Mouse (Mus musculus) G1E (cell line): ENCODE measurements around the gene Gadd45b. TPM values are rescaled to one million over a fixed set of nuclear protein-coding genes. Genes with fewer than 3 reads are reported as not detected.

Experiments
- ATAC-seq: 2 replicates; pipeline ENCODE4 v1.8.0; 2016; ENCODE audit warnings: mild to moderate bottlenecking; ENCODE audit not compliant: insufficient number of reproducible peaks, poor library complexity, low FRiP score, severe bottlenecking; ENCODE audit errors: extremely low read depth
- DNase-seq: peaks from one replicate; pipeline ENCODE4 v3.0.0; 2012; ENCODE audit warnings: low spot score
- H3K27me3 ChIP-seq: 2 replicates; pipeline ENCODE4 v1.6.1; 2012; ENCODE audit warnings: mild to moderate bottlenecking, low read length, inconsistent platforms; ENCODE audit not compliant: insufficient read depth
- H3K36me3 ChIP-seq: replicated peaks from 2 replicates; pipeline ENCODE3; 2012; ENCODE audit warnings: mild to moderate bottlenecking, inconsistent platforms
- H3K4me1 ChIP-seq: 2 replicates; pipeline ENCODE4 v1.6.1; 2012; ENCODE audit warnings: low read depth, low read length, inconsistent platforms, mixed read lengths; ENCODE audit not compliant: insufficient read depth
- H3K4me3 ChIP-seq: 2 replicates; pipeline ENCODE4 v1.5.1; 2012; ENCODE audit warnings: low read depth, mild to moderate bottlenecking, inconsistent platforms, low read length, moderate library complexity, mixed read lengths
- H3K9me3 ChIP-seq: replicated peaks from 2 replicates; pipeline ENCODE4 v1.6.1; 2012; ENCODE audit warnings: inconsistent platforms
- CTCF ChIP-seq: IDR thresholded peaks from 2 replicates; pipeline ENCODE4 v1.5.1; 2012; ENCODE audit warnings: low read depth, low read length, inconsistent platforms, mixed read lengths
- GATA1 ChIP-seq: IDR thresholded peaks from 2 replicates; pipeline ENCODE4 v1.6.1; 2012; ENCODE audit warnings: borderline replicate concordance, low read length, inconsistent platforms, mixed read lengths
- GATA2 ChIP-seq: IDR thresholded peaks from 2 replicates; pipeline ENCODE4 v1.6.1; 2012; ENCODE audit warnings: low read depth, low read length, inconsistent platforms, borderline replicate concordance
- POLR2AphosphoS5 ChIP-seq: IDR thresholded peaks from 2 replicates; pipeline ENCODE4 v1.6.1; 2012; ENCODE audit warnings: low read depth, low read length, inconsistent platforms; ENCODE audit not compliant: insufficient replicate concordance
- TAL1 ChIP-seq: conservative IDR thresholded peaks from 2 replicates; pipeline ENCODE4 v1.6.1; 2012; ENCODE audit warnings: low read depth, low read length, inconsistent platforms, mixed read lengths
- polyA plus RNA-seq: library from polyadenylated mRNA; stranded (reverse); fragments of >175 nt; gene quantifications from 2 replicates; pipeline ENCODE4 v1.2.3, GENCODE M21; 2012
- total RNA-seq, 2 experiments: library from RNA; stranded (forward) in 1 of 2; stranded (reverse) in 1 of 2; fragments of 200-1000 nt in 1 of 2; fragments of >200 nt in 1 of 2; fragmentation: Nextera tagmentation in 1 of 2; gene quantifications; 2 replicates each; pipeline ENCODE4 v1.2.3; 2014 to 2017

Gene Gadd45b
- total and polyA plus RNA-seq, 3 experiments, result 1.1 to 5.7 (median 3.7) TPM

GRCm38 (mm10) chr10:80971533-80971932 is 41.7 kb downstream of the Gadd45b start:
- no peaks in the 10 kb centered on the region for H3K4me1 ChIP-seq
- TF ChIP-seq POLR2AphosphoS5, result no peak
- no peak for TF ChIP-seq TAL1
- no peak for TF ChIP-seq GATA1
- no peak for TF ChIP-seq CTCF
- no peak for TF ChIP-seq GATA2
- no peak overlapping the region for H3K4me3 ChIP-seq
- ATAC-seq, result no peak
- H3K9me3 ChIP-seq, result no peaks in the 10 kb centered on the region
- peaks cover 36% of the 10 kb centered on the region for H3K27me3 ChIP-seq
- no peak for DNase-seq
- H3K36me3 ChIP-seq, result no peaks in the 10 kb centered on the region

GRCm38 (mm10) chr10:80972071-80972987 is 42.5 kb downstream of the Gadd45b start:
- TF ChIP-seq TAL1 (no peak), POLR2AphosphoS5 (no peak), CTCF (no peak), GATA1 (no peak), GATA2 (no peak)
- no peak for ATAC-seq
- Histone ChIP-seq H3K27me3 (peaks cover 32% of the 10 kb centered on the region), H3K36me3 (no peaks in the 10 kb centered on the region), H3K9me3 (no peaks in the 10 kb centered on the region), H3K4me1 (no peaks in the 10 kb centered on the region), H3K4me3 (no peak overlapping the region)
- no peak for DNase-seq

GRCm38 (mm10) chr10:80973722-80974121 is 43.8 kb downstream of the Gadd45b start:
- DNase-seq (no peak), ATAC-seq (no peak)
- TF ChIP-seq GATA1, result no peak
- no peak for TF ChIP-seq POLR2AphosphoS5
- TF ChIP-seq TAL1, result no peak
- TF ChIP-seq GATA2, result no peak
- no peak for TF ChIP-seq CTCF
- Histone ChIP-seq H3K4me3 (no peak overlapping the region), H3K27me3 (peaks cover 21% of the 10 kb centered on the region), H3K9me3 (no peaks in the 10 kb centered on the region), H3K36me3 (no peaks in the 10 kb centered on the region), H3K4me1 (no peaks in the 10 kb centered on the region)

- ATAC-seq, result no peak
- H3K27me3 ChIP-seq, result peaks cover 15% of the 10 kb centered on the region
- no peaks in the 10 kb centered on the region for H3K4me1 ChIP-seq
- TF ChIP-seq GATA1, result no peak
- no peak for TF ChIP-seq CTCF
- TF ChIP-seq GATA2, result no peak
- no peak for TF ChIP-seq TAL1
- no peak for TF ChIP-seq POLR2AphosphoS5
- DNase-seq, result no peak
- no peaks in the 10 kb centered on the region for H3K36me3 ChIP-seq
- no peak overlapping the region for H3K4me3 ChIP-seq
- H3K9me3 ChIP-seq, result no peaks in the 10 kb centered on the region
These were observed 45.6 kb downstream of the Gadd45b start for GRCm38 (mm10) chr10:80975478-80975877.

GRCm38 (mm10) chr10:80981564-80982112 is 51.8 kb downstream of the Gadd45b start:
- peaks cover 33% of the 10 kb centered on the region for H3K27me3 ChIP-seq
- H3K4me3 ChIP-seq, result no peak overlapping the region
- ATAC-seq (no peak), DNase-seq (no peak)
- H3K4me1 ChIP-seq, result peaks cover 4% of the 10 kb centered on the region; the same call in 1 of the 2 replicates
- H3K9me3 ChIP-seq, result no peaks in the 10 kb centered on the region
- H3K36me3 ChIP-seq, result no peaks in the 10 kb centered on the region
- TF ChIP-seq POLR2AphosphoS5 (no peak), TAL1 (no peak), GATA2 (no peak), GATA1 (no peak), CTCF (no peak)

Other genes with a start within 250 kb of the Gadd45b start
Only the 20 nearest of the 25 such genes appear.
- gene Ap3d1, start 187.8 kb upstream of the Gadd45b start, total RNA-seq (2014; fragmentation: Nextera tagmentation), result 121 and 133 TPM in 2 replicates
- gene Ap3d1, start 187.8 kb upstream of the Gadd45b start, total RNA-seq (2017), result 72.3 and 88.3 TPM in 2 replicates
- 37.4 and 39.4 TPM in 2 replicates for gene Ap3d1, start 187.8 kb upstream of the Gadd45b start, polyA plus RNA-seq
- gene Dot1l, start 174.9 kb upstream of the Gadd45b start, total RNA-seq (2014; fragmentation: Nextera tagmentation), result 95.3 and 105 TPM in 2 replicates
- gene Dot1l, start 174.9 kb upstream of the Gadd45b start, total RNA-seq (2017), result 8.7 and 9.0 TPM in 2 replicates
- gene Dot1l, start 174.9 kb upstream of the Gadd45b start, polyA plus RNA-seq, result 118 and 121 TPM in 2 replicates
- 142 and 172 TPM in 2 replicates for gene Sf3a2, start 131.9 kb upstream of the Gadd45b start, total RNA-seq (2014; fragmentation: Nextera tagmentation)
- 8.7 and 9.9 TPM in 2 replicates for gene Sf3a2, start 131.9 kb upstream of the Gadd45b start, total RNA-seq (2017)
- gene Sf3a2, start 131.9 kb upstream of the Gadd45b start, polyA plus RNA-seq, result 652 and 920 TPM in 2 replicates
- gene Plekhj1, start 131.4 kb upstream of the Gadd45b start, total RNA-seq (2014; fragmentation: Nextera tagmentation), result 122 and 192 TPM in 2 replicates
- gene Plekhj1, start 131.4 kb upstream of the Gadd45b start, total RNA-seq (2017), result 58.1 and 68.0 TPM in 2 replicates
- 285 and 325 TPM in 2 replicates for gene Plekhj1, start 131.4 kb upstream of the Gadd45b start, polyA plus RNA-seq
- gene Amh, start 124.8 kb upstream of the Gadd45b start, total RNA-seq (2014; fragmentation: Nextera tagmentation), result 1.7 and 1.8 TPM in 2 replicates
- 0.17 and 0.27 TPM in 2 replicates for gene Amh, start 124.8 kb upstream of the Gadd45b start, total RNA-seq (2017)
- 1.6 and 1.8 TPM in 2 replicates for gene Amh, start 124.8 kb upstream of the Gadd45b start, polyA plus RNA-seq
- not detected in 2 replicates for gene Jsrp1, start 116.6 kb upstream of the Gadd45b start, total RNA-seq (2014; fragmentation: Nextera tagmentation)
- not detected in 2 replicates for gene Jsrp1, start 116.6 kb upstream of the Gadd45b start, total RNA-seq (2017)
- 0.07 and 0.09 TPM in 2 replicates for gene Jsrp1, start 116.6 kb upstream of the Gadd45b start, polyA plus RNA-seq
- 310 and 444 TPM in 2 replicates for gene Oaz1, start 103.4 kb upstream of the Gadd45b start, total RNA-seq (2014; fragmentation: Nextera tagmentation)
- gene Oaz1, start 103.4 kb upstream of the Gadd45b start, total RNA-seq (2017), result 228 and 347 TPM in 2 replicates
- gene Oaz1, start 103.4 kb upstream of the Gadd45b start, polyA plus RNA-seq, result 1,655 and 2,091 TPM in 2 replicates
- not detected in 2 replicates for gene Lingo3, start 86.0 kb upstream of the Gadd45b start, total RNA-seq (2014; fragmentation: Nextera tagmentation)
- 0.05 and 0.06 TPM in 2 replicates for gene Lingo3, start 86.0 kb upstream of the Gadd45b start, total RNA-seq (2017)
- not detected in 2 replicates for gene Lingo3, start 86.0 kb upstream of the Gadd45b start, polyA plus RNA-seq
- gene Lsm7, start 74.9 kb upstream of the Gadd45b start, total RNA-seq (2014; fragmentation: Nextera tagmentation), result 51.2 and 53.5 TPM in 2 replicates
- 282 and 373 TPM in 2 replicates for gene Lsm7, start 74.9 kb upstream of the Gadd45b start, total RNA-seq (2017)
- 226 and 269 TPM in 2 replicates for gene Lsm7, start 74.9 kb upstream of the Gadd45b start, polyA plus RNA-seq
- 46.0 and 55.1 TPM in 2 replicates for gene Sppl2b, start 74.8 kb upstream of the Gadd45b start, total RNA-seq (2014; fragmentation: Nextera tagmentation)
- 18.0 and 22.1 TPM in 2 replicates for gene Sppl2b, start 74.8 kb upstream of the Gadd45b start, total RNA-seq (2017)
- 76.6 and 92.5 TPM in 2 replicates for gene Sppl2b, start 74.8 kb upstream of the Gadd45b start, polyA plus RNA-seq
- not detected in 2 replicates for gene Tmprss9, start 58.2 kb upstream of the Gadd45b start, total RNA-seq (2014; fragmentation: Nextera tagmentation)
- gene Tmprss9, start 58.2 kb upstream of the Gadd45b start, total RNA-seq (2017), result 0.05 and 0.06 TPM in 2 replicates
- 0.02 TPM in 1 of 2 replicates, not detected in the other for gene Tmprss9, start 58.2 kb upstream of the Gadd45b start, polyA plus RNA-seq
- gene Timm13, start 29.1 kb upstream of the Gadd45b start, total RNA-seq (2014; fragmentation: Nextera tagmentation), result 34.0 and 51.2 TPM in 2 replicates
- gene Timm13, start 29.1 kb upstream of the Gadd45b start, total RNA-seq (2017), result 70.4 and 75.5 TPM in 2 replicates
- 295 and 345 TPM in 2 replicates for gene Timm13, start 29.1 kb upstream of the Gadd45b start, polyA plus RNA-seq
- gene Lmnb2, start 11.8 kb upstream of the Gadd45b start, total RNA-seq (2014; fragmentation: Nextera tagmentation), result 3.0 and 3.1 TPM in 2 replicates
- gene Lmnb2, start 11.8 kb upstream of the Gadd45b start, total RNA-seq (2017), result 4.8 and 5.5 TPM in 2 replicates
- gene Lmnb2, start 11.8 kb upstream of the Gadd45b start, polyA plus RNA-seq, result 10.2 and 11.9 TPM in 2 replicates
- gene Gng7, start 84.9 kb downstream of the Gadd45b start, total RNA-seq (2014; fragmentation: Nextera tagmentation), result 0.90 and 1.7 TPM in 2 replicates
- gene Gng7, start 84.9 kb downstream of the Gadd45b start, total RNA-seq (2017), result 0.33 and 0.58 TPM in 2 replicates
- gene Gng7, start 84.9 kb downstream of the Gadd45b start, polyA plus RNA-seq, result 0.65 and 0.87 TPM in 2 replicates
- not detected in 2 replicates for gene Diras1, start 95.6 kb downstream of the Gadd45b start, total RNA-seq (2014; fragmentation: Nextera tagmentation)
- gene Diras1, start 95.6 kb downstream of the Gadd45b start, total RNA-seq (2017), result 0.44 TPM in 1 of 2 replicates, not detected in the other
- 0.02 TPM in 1 of 2 replicates, not detected in the other for gene Diras1, start 95.6 kb downstream of the Gadd45b start, polyA plus RNA-seq
- 2.8 and 3.4 TPM in 2 replicates for gene Slc39a3, start 107.4 kb downstream of the Gadd45b start, total RNA-seq (2014; fragmentation: Nextera tagmentation)
- gene Slc39a3, start 107.4 kb downstream of the Gadd45b start, total RNA-seq (2017), result 7.4 and 9.9 TPM in 2 replicates
- gene Slc39a3, start 107.4 kb downstream of the Gadd45b start, polyA plus RNA-seq, result 8.2 and 9.6 TPM in 2 replicates
- gene Sgta, start 130.1 kb downstream of the Gadd45b start, total RNA-seq (2014; fragmentation: Nextera tagmentation), result 69.9 and 71.1 TPM in 2 replicates
- 52.4 and 56.2 TPM in 2 replicates for gene Sgta, start 130.1 kb downstream of the Gadd45b start, total RNA-seq (2017)
- gene Sgta, start 130.1 kb downstream of the Gadd45b start, polyA plus RNA-seq, result 178 and 186 TPM in 2 replicates
- gene Thop1, start 140.0 kb downstream of the Gadd45b start, total RNA-seq (2014; fragmentation: Nextera tagmentation), result 13.1 and 15.9 TPM in 2 replicates
- 19.0 and 23.6 TPM in 2 replicates for gene Thop1, start 140.0 kb downstream of the Gadd45b start, total RNA-seq (2017)
- 81.6 and 95.0 TPM in 2 replicates for gene Thop1, start 140.0 kb downstream of the Gadd45b start, polyA plus RNA-seq
- not detected in 2 replicates for gene Creb3l3, start 168.8 kb downstream of the Gadd45b start, total RNA-seq (2014; fragmentation: Nextera tagmentation)
- 0.29 TPM in 1 of 2 replicates, not detected in the other for gene Creb3l3, start 168.8 kb downstream of the Gadd45b start, total RNA-seq (2017)
- not detected in 2 replicates for gene Creb3l3, start 168.8 kb downstream of the Gadd45b start, polyA plus RNA-seq
- gene Map2k2, start 175.8 kb downstream of the Gadd45b start, total RNA-seq (2014; fragmentation: Nextera tagmentation), result 35.9 and 52.2 TPM in 2 replicates
- gene Map2k2, start 175.8 kb downstream of the Gadd45b start, total RNA-seq (2017), result 63.5 and 76.7 TPM in 2 replicates
- gene Map2k2, start 175.8 kb downstream of the Gadd45b start, polyA plus RNA-seq, result 272 and 393 TPM in 2 replicates